Comparison of ENCODE assay signal across 9 mouse cellular contexts in genomic region chr15:84312878-84313565, GRCm38 (mm10). TPM values are rescaled to one million over a fixed set of nuclear protein-coding genes. Genes with fewer than 3 reads are reported as not detected.
DNase-seq lines count a peak whose midpoint lies in the region; ATAC-seq lines count a peak whose summit lies in the region.
"Had no signal": no experiment of that assay in that cellular context is flagged by ENCODE, and none has a peak within 500 bp of the region (broad histone marks: within the 10 kb centered on the region; RNA-seq: fewer than 3 reads in every experiment).

No protein-coding gene starts in this region.

- 0 out of 2 replicates have a peak, but pooled peaks cover 5% of the 10 kb centered on the region for H3K36me3 ChIP-seq in heart, embryonic 13.5 days
- H3K36me3 ChIP-seq in neural tube, embryonic 11.5 days (ENCODE audit: control insufficient read depth, insufficient read depth, low read length): no peaks in the 10 kb centered on the region
- no peaks in the 10 kb centered on the region for H3K36me3 ChIP-seq in intestine, embryonic 15.5 days

- no peak overlapping the region for H3K4me2 ChIP-seq in heart, embryonic 13.5 days
- no peak overlapping the region for H3K4me2 ChIP-seq in neural tube, embryonic 11.5 days (ENCODE audit: low read depth)
- H3K4me2 ChIP-seq in intestine, embryonic 15.5 days (replicated peaks): no peak overlapping the region

- DNase-seq in heart, postnatal 10 days: no peak
- no peak for DNase-seq in neural tube, embryonic 11.5 days (ENCODE audit: low spot score)
- DNase-seq in neural tube, embryonic 10.5 days (ENCODE audit: extremely low spot score, low spot score): no peak
- peak; percentile 29 for DNase-seq in naive thymus-derived CD4-positive, alpha-beta T cell, adult 2 months (ENCODE audit: low read depth)
- no peak for DNase-seq in thymus, postnatal 10 days (ENCODE audit: low spot score in 2 of 2)
- DNase-seq: cerebellum, adult 8-10 months had no signal

- H3K27ac ChIP-seq in heart, embryonic 13.5 days (replicated peaks): peak overlapping the region; percentile 36; the same call in 1 of the 2 replicates
- H3K27ac ChIP-seq in neural tube, embryonic 11.5 days (ENCODE audit: low read depth, low read length): 0 out of 2 replicates have a peak overlapping the region, but pooled peaks have one; percentile 21
- no peak overlapping the region for H3K27ac ChIP-seq in intestine, embryonic 15.5 days

- intact Hi-C loops in heart, postnatal 10 days (cut with DNase I): no loop called here

- H3K9me3 ChIP-seq in heart, embryonic 13.5 days: no peaks in the 10 kb centered on the region
- no peaks in the 10 kb centered on the region for H3K9me3 ChIP-seq in neural tube, embryonic 11.5 days (ENCODE audit: control insufficient read depth, low read length)
- no peaks in the 10 kb centered on the region for H3K9me3 ChIP-seq in intestine, embryonic 15.5 days

- ATAC-seq in heart, embryonic 13.5 days (ENCODE audit: extremely low read depth, insufficient number of reproducible peaks, low FRiP score, low TSS enrichment): no peak
- no peak for ATAC-seq in neural tube, embryonic 11.5 days (ENCODE audit: insufficient read depth, low FRiP score, low TSS enrichment)
- peak; percentile 42; the same call in 1 of the 2 replicates for ATAC-seq in intestine, embryonic 15.5 days
- no peak for ATAC-seq in megakaryocyte-erythroid progenitor cell, adult 5-6 weeks (replicated peaks; ENCODE audit: low FRiP score, low TSS enrichment, poor library complexity, severe bottlenecking)

- peak overlapping the region; percentile 40; the same call in 1 of the 2 replicates for H3K9ac ChIP-seq in heart, embryonic 13.5 days
- no peak overlapping the region for H3K9ac ChIP-seq in neural tube, embryonic 11.5 days (ENCODE audit: low read length)
- no peak overlapping the region for H3K9ac ChIP-seq in intestine, embryonic 15.5 days

- H3K27me3 ChIP-seq in heart, embryonic 13.5 days (replicated peaks): no peaks in the 10 kb centered on the region
- no peaks in the 10 kb centered on the region for H3K27me3 ChIP-seq in neural tube, embryonic 11.5 days (ENCODE audit: control insufficient read depth, insufficient read depth, low read length)
- H3K27me3 ChIP-seq in intestine, embryonic 15.5 days (replicated peaks): no peaks in the 10 kb centered on the region

- H3K4me1 ChIP-seq in heart, embryonic 13.5 days: peaks cover 51% of the 10 kb centered on the region
- H3K4me1 ChIP-seq in neural tube, embryonic 11.5 days (ENCODE audit: control insufficient read depth, insufficient read depth, low read length): peaks cover 20% of the 10 kb centered on the region
- H3K4me1 ChIP-seq in intestine, embryonic 15.5 days (replicated peaks): peaks cover 32% of the 10 kb centered on the region

- no peak overlapping the region for H3K4me3 ChIP-seq in heart, embryonic 13.5 days
- H3K4me3 ChIP-seq in neural tube, embryonic 11.5 days (ENCODE audit: low read depth, low read length): no peak overlapping the region
- no peak overlapping the region for H3K4me3 ChIP-seq in intestine, embryonic 15.5 days (replicated peaks)

- WGBS in heart, embryonic 13.5 days: 63% methylated on average over 9 of the region's 10 CpGs
- 42% methylated on average over 10 of the region's 10 CpGs for WGBS in neural tube, embryonic 11.5 days
- WGBS in intestine, embryonic 15.5 days: 48% methylated on average over 10 of the region's 10 CpGs

RNA-seq across cellular contexts. Expression of gene Parvg, which starts 10.8 kb away (rescaled TPM):
- 1.2 and 1.5 TPM in 2 replicates for polyA plus RNA-seq in heart, embryonic 13.5 days (2015; fragmentation: Nextera tagmentation; extraction: Ambion mirVana)
- total RNA-seq in heart, postnatal 10 days (2021): 1 to 10 TPM; 1.7 to 2.5 TPM
- polyA plus RNA-seq in neural tube, embryonic 11.5 days (2014; fragmentation: Nextera tagmentation; extraction: Ambion mirVana): 0.53 and 0.78 TPM in 2 replicates
- 3.0 and 3.8 TPM in 2 replicates for polyA plus RNA-seq in intestine, embryonic 15.5 days (2015; fragmentation: Nextera tagmentation; extraction: Ambion mirVana)
- 49.1 and 67.2 TPM in 2 replicates for total RNA-seq in megakaryocyte-erythroid progenitor cell, adult 5-6 weeks (2014; fragmentation: Nextera tagmentation)
- 80.8 and 173 TPM in 2 replicates for total RNA-seq in megakaryocyte-erythroid progenitor cell, adult 5-6 weeks (2017)
